Mouse (Mus musculus): ENCODE measurements at regions not wholly inside any gene's neighbourhood (a gene's known extent, or its start where the extent isn't known, plus 50 kb on each side); places are given as distances from the start of the nearest gene placed in this dataset.

- no peak overlapping the region for H3K4me3 ChIP-seq
- no peak overlapping the region for H3K27ac ChIP-seq
- DNase-seq: no peak
- no peak for TF ChIP-seq CTCF (IDR thresholded peaks at IDR 0.05)
- intact Hi-C loops (cut with DNase I): no loop called here
Observed at GRCm38 (mm10) chr8:44656031-44656430, 279.2 kb upstream of the Fat1 start.

- DNase-seq: no peak
- no peak for TF ChIP-seq CTCF (IDR thresholded peaks at IDR 0.05)
- Histone ChIP-seq H3K27ac (no peak overlapping the region), H3K4me3 (no peak overlapping the region)
- intact Hi-C loops (cut with DNase I): no loop called here
Observed at GRCm38 (mm10) chr8:44656470-44656869, 278.8 kb upstream of the Fat1 start.

- no peak for DNase-seq
- Histone ChIP-seq H3K4me3 (no peak overlapping the region), H3K27ac (no peak overlapping the region)
- intact Hi-C loops (cut with DNase I): no loop called here
- no peak for TF ChIP-seq CTCF (IDR thresholded peaks at IDR 0.05)
Observed at GRCm38 (mm10) chr8:44661696-44662095, 273.6 kb upstream of the Fat1 start.

- H3K4me3 ChIP-seq: no peak overlapping the region
- no peak for TF ChIP-seq CTCF (IDR thresholded peaks at IDR 0.05)
- DNase-seq: no peak
- intact Hi-C loops (cut with DNase I): no loop called here
- no peak overlapping the region for H3K27ac ChIP-seq
Observed at GRCm38 (mm10) chr8:44687126-44687525, 248.1 kb upstream of the Fat1 start.

GRCm38 (mm10) chr8:44689837-44690592 is 245.2 kb upstream of the Fat1 start:
- intact Hi-C loops (cut with DNase I): no loop called here
- Histone ChIP-seq H3K27ac (no peak overlapping the region), H3K4me3 (no peak overlapping the region)
- no peak for DNase-seq
- TF ChIP-seq CTCF (IDR thresholded peaks at IDR 0.05): no peak

GRCm38 (mm10) chr8:44690593-44690950 is 244.7 kb upstream of the Fat1 start:
- TF ChIP-seq CTCF (IDR thresholded peaks at IDR 0.05): no peak
- intact Hi-C loops (cut with DNase I): no loop called here
- no peak overlapping the region for H3K4me3 ChIP-seq
- no peak for DNase-seq
- H3K27ac ChIP-seq: no peak overlapping the region

GRCm38 (mm10) chr8:44691140-44691539 is 244.1 kb upstream of the Fat1 start:
- DNase-seq: no peak
- intact Hi-C loops (cut with DNase I): no loop called here
- no peak for TF ChIP-seq CTCF (IDR thresholded peaks at IDR 0.05)
- Histone ChIP-seq H3K4me3 (no peak overlapping the region), H3K27ac (no peak overlapping the region)

GRCm38 (mm10) chr8:44692036-44692688 is 243.1 kb upstream of the Fat1 start:
- intact Hi-C loops (cut with DNase I): no loop called here
- Histone ChIP-seq H3K4me3 (no peak overlapping the region), H3K27ac (no peak overlapping the region)
- DNase-seq: no peak
- no peak for TF ChIP-seq CTCF (IDR thresholded peaks at IDR 0.05)

- DNase-seq: no peak
- TF ChIP-seq CTCF (IDR thresholded peaks at IDR 0.05): no peak
- intact Hi-C loops (cut with DNase I): no loop called here
- peak overlapping the region; percentile 46 for H3K27ac ChIP-seq
- peak overlapping the region; percentile 15 for H3K4me3 ChIP-seq
Observed at GRCm38 (mm10) chr8:44694861-44695260, 240.4 kb upstream of the Fat1 start.

- no peak overlapping the region for H3K4me3 ChIP-seq
- peak; percentile 26 for DNase-seq
- H3K27ac ChIP-seq: peak overlapping the region; percentile 43; the same call in 1 of the 2 replicates
- intact Hi-C loops (cut with DNase I): no loop called here
- no peak for TF ChIP-seq CTCF (IDR thresholded peaks at IDR 0.05)
Observed at GRCm38 (mm10) chr8:44696066-44696853, 239.0 kb upstream of the Fat1 start.

- intact Hi-C loops (cut with DNase I): no loop called here
- TF ChIP-seq CTCF (IDR thresholded peaks at IDR 0.05): no peak
- no peak overlapping the region for H3K27ac ChIP-seq
- no peak overlapping the region for H3K4me3 ChIP-seq
- no peak for DNase-seq
Observed at GRCm38 (mm10) chr8:44699384-44700105, 235.7 kb upstream of the Fat1 start.

GRCm38 (mm10) chr8:44704595-44705265 is 230.5 kb upstream of the Fat1 start:
- Histone ChIP-seq H3K27ac (no peak overlapping the region), H3K4me3 (no peak overlapping the region)
- intact Hi-C loops (cut with DNase I): no loop called here
- DNase-seq: no peak
- TF ChIP-seq CTCF (IDR thresholded peaks at IDR 0.05): no peak
